Mouse (Mus musculus): ENCODE results near the gene A730071L15Rik.

DNA sequence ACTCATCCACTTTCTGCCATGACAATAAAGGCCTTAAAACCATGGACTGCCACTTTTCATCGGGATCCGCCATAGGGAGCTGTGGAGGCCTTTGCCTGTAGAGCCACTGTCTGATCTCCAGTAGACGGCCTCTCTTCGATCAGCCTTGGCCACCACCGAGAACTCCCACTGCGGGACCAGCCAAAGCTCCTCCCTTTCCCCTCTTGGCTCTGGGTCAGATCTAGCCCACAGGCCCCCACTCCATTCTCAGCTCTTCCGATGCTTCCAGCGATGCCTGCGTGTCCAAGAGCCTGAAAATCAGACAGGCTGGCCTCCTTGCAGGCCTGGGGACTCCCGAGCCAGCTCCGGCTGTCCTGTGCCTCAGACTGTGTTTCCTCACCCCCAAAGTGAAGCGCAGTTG, 33.5 kb upstream of the A730071L15Rik start:
- TF ChIP-seq POLR2A (IDR thresholded peaks at IDR 0.05; ENCODE audit: borderline replicate concordance, extremely low read depth, insufficient read depth, insufficient read length, poor library complexity, severe bottlenecking) (no peak), CTCF (IDR thresholded peaks at IDR 0.05; ENCODE audit: borderline replicate concordance, extremely low read depth, insufficient read depth, insufficient read length) (no peak)

Measured in brain, embryonic 14.5 days (tissue).